Mouse (Mus musculus) right cerebral cortex, postnatal 10 days (tissue): ENCODE data around the gene Gm21987.
A peak's percentile ranks its signal among the peaks of the same experiment; 100 is the strongest.
"Not testable (repeated sequence)": the region's sequence is repeated elsewhere in the genome, so short reads cannot be mapped to it uniquely, and the experiment has no call there.

Source experiments
- DNase-seq, 2 experiments: peaks; one replicate each; pipeline ENCODE4 v3.0.0; 2021; ENCODE audit warnings: low spot score in 2 of 2

Gene Gm21987

GRCm38 (mm10) chr16:38346529-38347325 lies at the start of gene Gm21987, which contains the start of gene Cox17:
Gene Gm21987, plus strand, starts transcription at chr16:38347040.
Gene Cox17, plus strand, starts transcription at chr16:38346991.
- peak; percentile 95 to 97 for DNase-seq

- DNase-seq = no peak
Measured at GRCm38 (mm10) chr16:38298410-38298809, 48.4 kb upstream of the Gm21987 start.

GRCm38 (mm10) chr16:38302367-38302766 lies 44.5 kb upstream of the Gm21987 start:
- DNase-seq = no peak

- no peak for DNase-seq
Measured at GRCm38 (mm10) chr16:38304460-38305194, 42.2 kb upstream of the Gm21987 start.

- no peak for DNase-seq
Measured at GRCm38 (mm10) chr16:38306571-38307220, 40.1 kb upstream of the Gm21987 start.

GRCm38 (mm10) chr16:38307221-38307605 lies 39.6 kb upstream of the Gm21987 start:
- no peak for DNase-seq

- no peak for DNase-seq
Measured at GRCm38 (mm10) chr16:38307651-38308050, 39.2 kb upstream of the Gm21987 start.

GRCm38 (mm10) chr16:38308195-38308594 lies 38.6 kb upstream of the Gm21987 start:
- DNase-seq = no peak

- no peak for DNase-seq
Measured at GRCm38 (mm10) chr16:38318492-38318891, 28.3 kb upstream of the Gm21987 start.

- DNase-seq = no peak
Measured at GRCm38 (mm10) chr16:38319087-38319486, 27.8 kb upstream of the Gm21987 start.

- DNase-seq = peak; percentile 82
Measured at GRCm38 (mm10) chr16:38321452-38321935, 25.3 kb upstream of the Gm21987 start.

GRCm38 (mm10) chr16:38324311-38324710 lies 22.5 kb upstream of the Gm21987 start:
- no peak for DNase-seq

- DNase-seq = no peak
Measured at GRCm38 (mm10) chr16:38326778-38327397, 20.0 kb upstream of the Gm21987 start.

- no peak for DNase-seq
Measured at GRCm38 (mm10) chr16:38329340-38329739, 17.5 kb upstream of the Gm21987 start.

- DNase-seq = no peak
Measured at GRCm38 (mm10) chr16:38334431-38334830, 12.4 kb upstream of the Gm21987 start.

GRCm38 (mm10) chr16:38338077-38338476 lies 8.8 kb upstream of the Gm21987 start:
- DNase-seq = not testable (repeated sequence)

- DNase-seq = peak; percentile 83 to 86
Measured at GRCm38 (mm10) chr16:38341396-38342324, 5.2 kb upstream of the Gm21987 start, which contains the start of gene Maats1. Gene Maats1, minus strand, starts transcription at chr16:38342143.

GRCm38 (mm10) chr16:38344941-38345725 lies 1.7 kb upstream of the Gm21987 start:
- no peak for DNase-seq

- no peak for DNase-seq
Measured at GRCm38 (mm10) chr16:38347588-38347987, 748 bp downstream of the Gm21987 start.
